Mouse (Mus musculus) forebrain, embryonic 11.5 days (tissue): ENCODE results near the gene Pnpo. TPM values are rescaled to one million over a fixed set of nuclear protein-coding genes. Genes with fewer than 3 reads are reported as not detected.

Experiments
- ATAC-seq: fragments of 200-750 bp; cut with Nextera tagmentation; replicated peaks from 2 replicates; pipeline ENCODE4 v1.8.0; 2017; ENCODE audit warnings: moderate TSS enrichment; ENCODE audit not compliant: low FRiP score
- DNase-seq: peaks from one replicate; pipeline ENCODE4 v3.0.0-alpha.2; 2017; ENCODE audit warnings: low spot score
- H3K27ac ChIP-seq: fragments of 300-500 bp; sonication (generic); 2 replicates; pipeline ENCODE4 v1.5.1; 2014; ENCODE audit warnings: low read depth, low read length
- H3K27me3 ChIP-seq: fragments of 300-500 bp; sonication (generic); 2 replicates; pipeline ENCODE4 v1.6.1; 2014; ENCODE audit warnings: mild to moderate bottlenecking, low read length, mixed read lengths; ENCODE audit not compliant: control insufficient read depth, insufficient read depth
- H3K36me3 ChIP-seq: fragments of 300-500 bp; sonication (generic); 2 replicates; pipeline ENCODE4 v1.6.1; 2014; ENCODE audit warnings: mild to moderate bottlenecking, low read length, moderate library complexity, mixed read lengths; ENCODE audit not compliant: control insufficient read depth, insufficient read depth
- H3K4me1 ChIP-seq: fragments of 300-500 bp; sonication (generic); replicated peaks from 2 replicates; pipeline ENCODE4 v1.6.1; 2014; ENCODE audit warnings: low read length, mixed read lengths; ENCODE audit not compliant: control insufficient read depth, insufficient read depth
- H3K4me2 ChIP-seq: fragments of 300-500 bp; sonication (generic); 2 replicates; pipeline ENCODE4 v1.6.1; 2014; ENCODE audit warnings: low read depth, mild to moderate bottlenecking, low read length, moderate library complexity, mixed read lengths; ENCODE audit not compliant: severe bottlenecking
- H3K4me3 ChIP-seq: fragments of 300-500 bp; sonication (generic); 2 replicates; pipeline ENCODE4 v1.5.1; 2014; ENCODE audit warnings: low read depth, low read length
- H3K9ac ChIP-seq: fragments of 300-500 bp; sonication (generic); 2 replicates; pipeline ENCODE4 v1.6.1; 2014; ENCODE audit warnings: low read length
- H3K9me3 ChIP-seq: fragments of 300-500 bp; sonication (generic); 2 replicates; pipeline ENCODE4 v1.6.1; 2016; ENCODE audit warnings: low read length, mixed read lengths; ENCODE audit not compliant: control insufficient read depth
- WGBS: fragments of 180-500 bp; shearing (Covaris S2); extraction: QIAGEN DNeasy Blood & Tissue Kit; methylation state at CpG from one replicate; pipeline ENCODE4 v1.1.7; 2014; 5-methylcytosine and 5-hydroxymethylcytosine counted together
- polyA plus RNA-seq: library from polyadenylated mRNA; unstranded; fragments of >200 nt; fragmentation: Nextera tagmentation; extraction: Ambion mirVana; gene quantifications from 2 replicates; pipeline ENCODE4 v1.2.1, GENCODE M21; 2014

Pnpo gene
- polyA plus RNA-seq, 1 experiment from 2014 or later = 28.8 TPM

DNA sequence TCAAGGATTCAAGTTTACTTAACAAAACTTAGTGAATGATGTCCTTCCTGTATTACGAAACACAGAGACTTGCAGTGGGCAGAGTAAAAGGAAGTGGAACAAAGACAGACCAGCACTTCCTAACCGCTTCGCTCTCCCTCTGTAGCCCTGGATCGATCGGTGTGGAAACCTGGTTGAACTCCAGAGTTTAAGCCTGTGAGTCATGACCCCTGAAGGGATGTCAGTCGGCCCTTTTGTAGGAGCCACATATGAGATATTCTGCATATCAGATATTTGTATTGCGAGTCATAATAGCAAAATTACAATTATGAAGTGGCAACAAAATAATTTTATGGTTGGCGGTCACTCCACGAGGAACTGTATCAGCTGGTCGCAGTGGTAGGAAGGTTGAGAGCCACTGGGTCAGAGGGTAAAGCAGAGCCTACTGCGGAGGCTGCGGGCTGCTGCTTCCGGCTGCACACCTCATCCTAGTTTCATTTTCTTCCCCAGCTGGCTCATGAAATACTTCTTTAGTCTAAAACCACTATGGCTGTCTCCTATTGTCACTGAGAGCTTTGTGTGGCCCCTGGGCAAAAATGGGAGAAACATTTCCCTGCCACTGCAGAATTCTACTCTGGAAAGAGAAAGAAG lies 23.2 kb upstream of the Pnpo start:
- Histone ChIP-seq H3K4me2 (no peak overlapping the region), H3K27me3 (no peaks in the 10 kb centered on the region), H3K4me1 (no peaks in the 10 kb centered on the region), H3K9me3 (no peaks in the 10 kb centered on the region), H3K27ac (no peak overlapping the region), H3K9ac (no peak overlapping the region), H3K36me3 (no peaks in the 10 kb centered on the region), H3K4me3 (no peak overlapping the region)
- ATAC-seq = no peak
- no peak for DNase-seq
- WGBS = 91% methylated on average over 13 of the region's 13 CpGs

DNA sequence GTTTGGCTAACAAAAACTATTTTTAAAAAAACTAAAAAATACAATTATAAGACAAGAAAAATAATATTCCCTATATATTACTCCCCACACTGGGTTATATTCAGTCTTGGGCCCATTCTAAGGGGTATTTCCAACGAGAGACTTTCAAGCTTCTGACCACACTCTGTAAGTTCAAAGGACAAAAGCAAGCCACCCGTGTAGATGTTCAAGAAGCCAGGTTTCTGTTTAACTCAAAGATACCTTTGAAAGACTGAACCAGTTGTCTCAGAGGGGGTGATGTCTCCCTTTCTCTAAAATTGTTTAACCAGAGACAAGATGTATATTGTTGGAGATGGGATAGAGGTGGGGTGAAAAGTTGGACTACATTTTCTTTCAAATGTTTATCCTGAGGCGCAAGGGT lies 22.4 kb upstream of the Pnpo start:
- ATAC-seq (no peak), DNase-seq (no peak)
- Histone ChIP-seq H3K9ac (no peak overlapping the region), H3K27ac (no peak overlapping the region), H3K4me1 (no peaks in the 10 kb centered on the region), H3K4me2 (no peak overlapping the region), H3K4me3 (no peak overlapping the region), H3K36me3 (peaks cover under 1% of the 10 kb centered on the region; the same call in 1 of the 2 replicates), H3K9me3 (no peaks in the 10 kb centered on the region), H3K27me3 (no peaks in the 10 kb centered on the region)
- 93% methylated on average over 3 of the region's 3 CpGs for WGBS

GRCm38 (mm10) chr11:96963580-96963979 lies 19.8 kb upstream of the Pnpo start:
- Histone ChIP-seq H3K27me3 (no peaks in the 10 kb centered on the region), H3K4me2 (no peak overlapping the region), H3K27ac (no peak overlapping the region), H3K4me3 (no peak overlapping the region), H3K9ac (no peak overlapping the region), H3K4me1 (no peaks in the 10 kb centered on the region), H3K9me3 (no peaks in the 10 kb centered on the region), H3K36me3 (peaks cover 6% of the 10 kb centered on the region; the same call in 1 of the 2 replicates)
- 0 out of 2 replicates have a peak, but pooled peaks have one; percentile 51 for ATAC-seq
- WGBS = 24% methylated on average over 8 of the region's 8 CpGs
- DNase-seq = peak; percentile 91

DNA sequence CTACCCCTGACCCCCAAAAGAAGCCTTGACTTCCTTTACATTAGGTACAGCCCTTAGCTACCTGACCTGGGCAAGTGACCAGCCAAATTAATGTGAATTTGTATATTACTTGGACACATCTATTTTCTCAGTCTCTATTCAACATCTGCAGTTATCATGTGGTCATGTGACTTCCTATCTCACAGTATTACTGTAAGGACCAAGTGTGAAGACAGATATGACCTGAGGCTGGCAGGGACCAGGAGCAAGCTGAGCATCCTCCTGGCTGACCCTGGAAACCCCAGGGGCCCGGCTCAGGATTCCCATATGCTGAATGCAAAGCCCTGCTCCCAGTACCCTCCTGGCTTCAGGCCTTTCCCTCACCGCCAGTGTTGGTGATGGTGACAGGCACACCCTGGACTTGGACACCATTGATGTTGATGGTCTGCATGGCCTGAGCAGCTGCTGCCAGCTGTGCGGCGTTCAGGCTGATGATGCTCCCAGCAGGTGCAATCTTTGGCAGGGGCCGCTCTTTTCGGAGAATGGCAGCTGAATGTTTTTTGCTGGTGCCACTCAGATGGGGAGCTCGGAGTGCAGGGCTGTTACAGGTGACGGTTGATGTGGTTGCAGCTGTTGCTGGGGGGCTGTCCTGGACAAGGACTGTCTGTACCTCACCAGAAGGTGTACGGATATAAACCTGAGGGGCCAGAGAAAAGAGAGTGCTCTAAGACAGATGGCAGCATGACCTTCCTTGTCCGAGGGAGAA lies 13.4 kb upstream of the Pnpo start:
- no peak overlapping the region for H3K4me3 ChIP-seq
- H3K36me3 ChIP-seq = peaks cover 16% of the 10 kb centered on the region; the same call in 1 of the 2 replicates
- ATAC-seq = no peak
- no peak overlapping the region for H3K9ac ChIP-seq
- 90% methylated on average over 10 of the region's 10 CpGs for whole genome bisulfite sequencing
- no peak for DNase-seq
- H3K4me1 ChIP-seq = no peaks in the 10 kb centered on the region
- no peaks in the 10 kb centered on the region for H3K27me3 ChIP-seq
- H3K27ac ChIP-seq = no peak overlapping the region
- H3K9me3 ChIP-seq = no peaks in the 10 kb centered on the region
- no peak overlapping the region for H3K4me2 ChIP-seq

DNA sequence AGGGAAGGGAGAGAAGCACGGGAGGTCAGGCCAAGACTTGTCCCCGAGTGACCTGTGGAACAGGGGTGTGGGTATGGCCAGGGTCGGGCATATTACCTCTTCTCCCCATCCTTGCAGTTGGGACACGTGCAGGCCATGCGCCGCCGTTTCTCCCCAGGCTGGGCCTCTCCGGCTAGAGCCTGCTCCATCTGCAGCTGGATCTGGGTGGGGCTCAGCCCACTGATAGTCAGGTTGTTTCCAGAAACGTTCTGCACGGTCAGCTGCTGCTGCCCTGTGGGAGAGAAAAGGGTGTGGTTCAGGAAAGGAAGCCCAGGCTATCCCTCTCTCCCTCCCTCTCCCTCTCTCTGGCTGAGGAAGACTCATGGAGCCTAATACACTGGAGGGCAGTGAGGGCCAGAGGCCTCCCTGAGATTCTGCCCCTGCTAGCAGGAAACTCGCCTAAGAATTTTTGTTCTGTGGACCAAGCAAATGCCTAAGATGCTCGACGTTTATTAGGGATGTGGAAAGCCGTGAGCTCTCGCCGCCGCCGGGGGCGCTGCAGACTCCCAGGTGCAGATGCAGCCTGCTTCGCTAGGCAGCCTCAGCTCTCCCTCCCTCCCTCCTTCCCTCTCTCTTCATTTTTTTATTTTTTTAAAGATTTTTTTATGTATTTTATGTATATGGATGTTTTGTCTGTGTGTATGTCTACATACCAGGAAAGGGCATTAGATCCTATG lies 12.4 kb upstream of the Pnpo start:
- Histone ChIP-seq H3K36me3 (peaks cover 15% of the 10 kb centered on the region; the same call in 1 of the 2 replicates), H3K9ac (no peak overlapping the region), H3K4me1 (no peaks in the 10 kb centered on the region), H3K4me3 (no peak overlapping the region), H3K27me3 (no peaks in the 10 kb centered on the region), H3K9me3 (no peaks in the 10 kb centered on the region), H3K27ac (no peak overlapping the region), H3K4me2 (no peak overlapping the region)
- peak; percentile 64 for DNase-seq
- 62% methylated on average over 20 of the region's 20 CpGs for WGBS
- no peak for ATAC-seq

- H3K4me1 ChIP-seq = no peaks in the 10 kb centered on the region
- H3K4me3 ChIP-seq = no peak overlapping the region
- no peak overlapping the region for H3K4me2 ChIP-seq
- no peaks in the 10 kb centered on the region for H3K9me3 ChIP-seq
- DNase-seq (no peak), ATAC-seq (no peak)
- WGBS = 89% methylated on average over 4 of the region's 4 CpGs
- H3K36me3 ChIP-seq = peaks cover 10% of the 10 kb centered on the region; the same call in 1 of the 2 replicates
- no peak overlapping the region for H3K9ac ChIP-seq
- no peaks in the 10 kb centered on the region for H3K27me3 ChIP-seq
- no peak overlapping the region for H3K27ac ChIP-seq
These were observed 11.3 kb upstream of the Pnpo start for GRCm38 (mm10) chr11:96955094-96955493.

- Histone ChIP-seq H3K4me3 (no peak overlapping the region), H3K4me1 (no peaks in the 10 kb centered on the region), H3K27ac (no peak overlapping the region), H3K36me3 (peaks cover 9% of the 10 kb centered on the region; the same call in 1 of the 2 replicates), H3K9me3 (no peaks in the 10 kb centered on the region), H3K27me3 (no peaks in the 10 kb centered on the region), H3K9ac (no peak overlapping the region), H3K4me2 (no peak overlapping the region)
- WGBS = 86% methylated on average over 6 of the region's 6 CpGs
- DNase-seq (no peak), ATAC-seq (no peak)
These were observed 9.1 kb upstream of the Pnpo start for GRCm38 (mm10) chr11:96952896-96953295.

- WGBS = 87% methylated on average over 10 of the region's 10 CpGs
- Histone ChIP-seq H3K4me3 (no peak overlapping the region), H3K36me3 (peaks cover 9% of the 10 kb centered on the region; the same call in 1 of the 2 replicates), H3K9me3 (no peaks in the 10 kb centered on the region), H3K9ac (no peak overlapping the region), H3K27ac (no peak overlapping the region), H3K27me3 (no peaks in the 10 kb centered on the region), H3K4me1 (no peaks in the 10 kb centered on the region), H3K4me2 (no peak overlapping the region)
- DNase-seq (no peak), ATAC-seq (no peak)
These were observed 8.6 kb upstream of the Pnpo start for GRCm38 (mm10) chr11:96952426-96952825.
